Mouse (Mus musculus): ENCODE results near the gene Ppp5c.

DNA sequence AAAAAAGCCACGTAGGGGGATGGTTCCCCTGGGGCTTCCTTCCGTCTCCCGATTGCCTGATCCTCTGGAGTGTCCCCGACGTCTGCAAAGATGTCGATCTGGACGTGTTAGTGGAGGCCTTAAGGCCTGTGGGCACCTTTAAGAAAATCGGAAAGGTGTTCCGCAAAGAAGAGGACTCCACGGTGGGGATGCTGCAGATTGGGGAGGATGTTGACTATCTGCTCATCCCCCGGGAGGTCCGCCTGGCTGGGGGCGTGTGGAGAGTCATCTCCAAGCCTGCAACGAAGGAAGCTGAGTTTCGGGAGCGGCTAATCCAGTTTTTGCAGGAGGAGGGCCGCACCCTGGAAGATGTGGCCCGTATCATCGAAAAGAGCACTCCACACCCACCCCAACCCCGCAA, 33.3 kb downstream of the Ppp5c start:
- TF ChIP-seq POLR2A (IDR thresholded peaks at IDR 0.05; ENCODE audit: low read depth, low read length): no peak
- TF ChIP-seq MAX (IDR thresholded peaks at IDR 0.05; ENCODE audit: low read length): no peak
- no peak for TF ChIP-seq CTCF (conservative IDR thresholded peaks at IDR 0.05 in 1 of 2, IDR thresholded peaks at IDR 0.05 in 1 of 2; ENCODE audit: low read depth in 2 of 2, low read length in 2 of 2)
- no peak for TF ChIP-seq POLR2AphosphoS2 (IDR thresholded peaks at IDR 0.05; ENCODE audit: low read depth, low read length)
- no peak for TF ChIP-seq RAD21 (IDR thresholded peaks at IDR 0.05; ENCODE audit: low read depth, low read length)
- no peak for TF ChIP-seq SIN3A (IDR thresholded peaks at IDR 0.05; ENCODE audit: low read length)
- no peak for TF ChIP-seq TCF12 (IDR thresholded peaks at IDR 0.05; ENCODE audit: low read depth, low read length)
- no peak for TF ChIP-seq MAFK (IDR thresholded peaks at IDR 0.05; ENCODE audit: insufficient replicate concordance, low read length)
